Mouse (Mus musculus): ENCODE results near the gene Lix1.
A peak's percentile ranks its signal among the peaks of the same experiment; 100 is the strongest.

Gene Lix1

DNA sequence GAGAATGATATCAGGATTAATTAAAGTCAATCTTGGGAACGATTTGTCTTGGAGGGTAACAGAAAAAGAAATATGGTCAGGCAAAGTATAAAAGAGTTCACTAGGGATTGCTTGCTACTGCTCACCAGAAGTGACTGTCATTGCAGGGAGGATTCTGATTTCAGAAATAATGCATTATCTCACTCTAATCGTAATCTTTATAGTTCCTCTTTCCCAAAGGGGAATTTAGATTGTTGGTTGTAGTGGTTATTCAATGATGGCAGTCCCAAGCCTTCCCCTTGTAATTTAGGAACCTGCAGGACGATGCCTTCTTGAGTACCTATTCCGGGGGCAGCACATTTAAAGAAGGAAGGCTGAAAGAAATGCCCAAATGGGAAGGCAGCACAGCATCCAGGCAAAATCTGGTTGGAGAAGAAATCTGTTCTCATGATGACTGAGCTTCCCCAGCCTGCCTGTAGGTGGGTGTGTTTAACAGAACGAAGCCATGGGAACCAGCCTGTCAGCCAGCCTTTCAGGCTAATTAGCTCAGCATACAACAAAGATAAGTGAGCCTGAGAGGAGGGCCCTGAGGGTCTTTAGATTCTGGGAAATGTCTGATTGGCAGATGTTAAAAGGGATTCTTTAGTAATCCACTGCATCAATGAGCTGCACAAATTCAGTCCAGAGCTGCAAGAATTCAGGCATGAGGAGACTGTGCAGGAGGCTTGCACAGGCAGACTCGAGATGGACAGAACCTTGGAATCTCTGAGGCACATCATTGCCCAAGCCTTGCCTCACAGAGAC is at the start of gene Lix1:
Gene Lix1, plus strand, starts transcription at position 451 of the 783 bp plus-strand sequence.
- peak; percentile 44 for DNase-seq

DNA sequence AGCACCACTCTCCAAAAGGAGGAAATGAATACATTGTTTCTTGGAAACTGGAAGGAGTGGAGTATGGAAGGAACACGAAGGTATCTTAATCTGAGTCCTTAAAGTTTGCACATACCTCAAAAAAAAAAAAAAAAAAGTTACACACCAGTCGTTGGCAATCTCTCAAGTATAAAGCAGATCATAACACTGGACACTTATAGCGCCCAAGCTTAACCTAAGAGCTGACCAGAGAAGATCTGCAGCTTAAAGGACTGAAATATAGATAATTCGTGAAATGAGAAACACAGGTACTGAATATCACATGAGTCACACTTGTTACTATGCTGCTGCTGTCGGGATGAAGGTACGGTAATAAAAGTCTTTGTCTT is 28.9 kb upstream of the Lix1 start:
- DNase-seq: no peak

DNA sequence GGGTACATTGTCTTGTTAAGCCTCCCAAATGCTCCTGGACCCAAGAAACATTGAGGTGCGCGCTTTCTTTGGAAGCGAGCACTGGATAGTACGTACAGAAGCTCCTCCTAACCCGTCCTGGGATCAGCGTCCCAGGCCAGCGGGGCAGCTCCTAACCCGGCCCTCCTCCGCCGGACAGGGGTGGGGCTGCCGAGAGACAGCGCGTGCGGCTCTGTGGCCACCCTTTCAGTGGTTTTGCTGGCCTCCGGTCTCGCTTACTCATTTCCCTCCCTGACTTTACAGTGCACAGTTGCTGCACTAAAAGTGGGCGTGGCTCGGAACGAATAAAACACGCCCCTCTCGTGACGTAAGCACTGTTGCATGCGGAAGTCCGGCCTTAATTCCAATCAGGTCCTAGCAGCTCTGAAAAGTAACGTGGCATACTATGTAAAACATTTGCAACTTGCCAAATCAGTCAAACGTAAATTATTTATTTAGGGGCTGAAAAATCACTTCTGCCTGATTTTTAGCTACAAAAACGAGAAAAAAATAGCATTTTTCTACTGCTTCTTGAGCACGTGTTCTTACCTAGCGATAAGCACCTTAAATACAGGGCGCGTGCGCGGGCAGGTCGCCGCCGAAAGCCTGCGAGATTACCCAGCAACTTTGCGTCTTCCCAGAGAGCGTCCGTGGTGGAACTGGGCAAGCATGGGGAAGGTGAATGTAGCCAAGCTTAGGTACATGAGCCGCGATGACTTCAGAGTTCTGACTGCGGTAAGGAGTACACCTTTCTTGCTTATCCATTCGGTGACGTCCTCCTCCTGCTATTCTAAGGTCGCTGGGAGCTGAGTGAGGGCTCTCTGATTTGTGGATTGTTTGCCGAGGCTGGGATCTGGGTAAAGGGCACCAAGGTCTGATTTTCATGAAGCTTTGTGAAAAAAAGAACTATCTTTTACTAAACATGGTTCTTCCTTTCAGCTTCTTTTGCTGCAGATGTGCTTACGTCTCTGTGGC is 28.3 kb upstream of the Lix1 start, which contains the start of gene Riok2:
Gene Riok2, plus strand, starts transcription at position 392 of the 993 bp plus-strand sequence.
- DNase-seq: peak; percentile 100

DNA sequence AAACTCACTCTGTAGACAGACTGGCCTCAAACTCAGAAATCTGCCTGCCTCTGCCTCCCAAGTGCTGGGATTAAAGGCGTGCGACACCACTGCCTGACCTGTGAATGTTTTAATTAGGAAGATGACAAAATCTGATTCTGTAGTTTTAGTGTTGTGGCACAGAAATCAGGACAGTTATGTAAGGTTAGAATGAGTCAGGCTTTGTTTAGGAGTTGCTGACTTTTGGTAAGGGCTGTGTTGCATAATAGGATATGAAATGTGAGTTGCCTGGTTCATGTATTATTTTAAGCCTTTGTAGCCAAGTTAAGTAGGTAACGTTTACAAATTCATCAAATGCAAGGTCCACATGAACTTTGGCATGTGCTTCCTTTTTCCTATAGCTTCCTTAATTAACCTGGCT is 26.9 kb upstream of the Lix1 start:
- DNase-seq: no peak

DNA sequence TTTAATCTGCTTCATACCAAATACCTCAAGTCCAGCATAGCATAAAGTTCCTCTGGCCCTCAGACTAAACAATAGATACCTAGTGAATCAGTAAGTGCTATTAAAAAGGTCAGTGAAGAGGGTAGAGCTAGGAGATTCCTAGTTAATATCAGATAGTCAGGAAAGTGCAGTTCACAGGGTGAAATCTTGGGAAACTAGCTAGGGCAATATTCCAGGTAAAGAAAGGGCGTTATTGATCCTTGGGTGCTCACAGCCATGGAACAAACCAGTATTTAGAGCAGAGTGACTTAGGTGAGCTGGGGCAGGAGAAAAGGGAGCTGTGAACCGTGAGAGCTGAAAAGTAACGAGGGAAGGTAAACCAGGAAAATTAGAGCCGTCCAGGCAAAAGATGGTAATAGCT is 18.8 kb upstream of the Lix1 start:
- DNase-seq: no peak

DNA sequence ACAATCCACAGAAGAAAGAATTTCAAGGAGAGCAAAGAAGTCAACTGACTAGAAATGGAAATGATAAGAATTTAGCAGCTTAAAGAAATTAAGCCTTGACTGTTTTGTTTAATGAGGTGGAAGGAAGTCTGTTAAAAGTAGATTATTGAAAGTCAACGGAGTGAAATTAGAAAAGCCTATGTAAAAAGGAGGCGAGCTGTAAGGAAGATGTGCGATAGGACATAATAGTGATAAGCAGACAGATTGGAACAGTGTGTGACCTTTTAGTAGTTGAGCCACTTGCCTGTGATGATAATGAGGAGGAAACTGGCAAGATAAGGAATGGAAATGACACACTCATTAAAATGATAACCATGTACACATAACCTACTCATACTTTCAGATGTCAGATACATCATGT is 18.0 kb upstream of the Lix1 start:
- DNase-seq: no peak

DNA sequence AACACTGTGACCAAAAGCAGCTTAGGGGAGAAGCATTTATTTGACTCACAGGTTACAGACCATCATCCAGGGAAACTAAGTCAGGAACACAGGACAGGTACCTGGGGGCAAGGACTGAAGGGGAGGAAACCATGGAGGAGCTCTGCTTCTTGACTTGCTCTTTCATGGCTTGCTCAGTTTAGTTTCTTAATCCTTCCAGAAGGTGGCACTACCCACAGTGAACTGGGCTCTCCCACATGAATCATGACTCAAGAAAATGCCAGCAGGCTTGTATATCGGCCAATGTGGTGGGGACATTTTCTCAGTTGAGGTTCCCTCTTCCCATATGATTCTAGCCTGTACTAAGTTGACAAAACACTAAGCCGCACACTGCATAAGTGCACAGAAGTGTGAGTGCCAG is 16.4 kb upstream of the Lix1 start:
- no peak for DNase-seq

DNA sequence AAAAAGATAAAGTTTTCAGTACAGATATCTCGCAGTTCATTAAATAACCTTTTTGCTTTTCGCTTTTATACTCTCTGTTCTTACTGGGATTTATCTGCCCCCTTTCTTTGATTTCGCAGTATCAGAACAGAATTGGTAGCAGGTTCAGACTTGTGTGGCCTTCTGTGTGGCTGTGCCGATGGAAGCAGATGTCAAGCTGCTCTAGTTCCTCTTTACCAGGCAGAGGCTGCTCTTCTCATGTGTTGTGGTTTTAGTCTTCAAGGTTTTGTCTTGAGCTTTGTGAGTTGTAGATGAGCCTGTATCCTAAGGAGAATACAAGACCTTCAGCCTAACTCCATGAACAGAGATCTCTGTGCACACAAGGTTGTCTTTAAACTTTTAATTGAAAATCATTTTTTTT is 10.6 kb upstream of the Lix1 start:
- DNase-seq: no peak

DNA sequence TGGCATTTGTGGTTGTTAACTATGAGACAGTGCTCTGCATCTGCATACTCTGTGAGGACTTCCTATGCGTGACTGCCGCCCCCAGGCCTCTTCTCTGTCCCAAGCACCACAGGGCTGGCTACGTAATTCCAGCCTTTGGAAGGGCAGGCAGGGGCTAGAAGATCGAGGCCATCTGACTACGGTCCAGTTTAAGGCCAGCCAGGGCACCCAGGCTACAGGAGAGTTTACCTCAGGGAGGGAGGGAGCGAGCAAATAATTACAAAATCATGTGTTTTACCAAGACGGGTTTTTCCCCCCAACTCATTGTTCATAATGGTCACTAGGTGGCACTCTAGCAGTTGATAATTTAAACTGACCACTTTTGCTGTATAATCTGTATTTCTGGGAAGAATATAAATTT is 9.6 kb upstream of the Lix1 start:
- DNase-seq: peak; percentile 21

DNA sequence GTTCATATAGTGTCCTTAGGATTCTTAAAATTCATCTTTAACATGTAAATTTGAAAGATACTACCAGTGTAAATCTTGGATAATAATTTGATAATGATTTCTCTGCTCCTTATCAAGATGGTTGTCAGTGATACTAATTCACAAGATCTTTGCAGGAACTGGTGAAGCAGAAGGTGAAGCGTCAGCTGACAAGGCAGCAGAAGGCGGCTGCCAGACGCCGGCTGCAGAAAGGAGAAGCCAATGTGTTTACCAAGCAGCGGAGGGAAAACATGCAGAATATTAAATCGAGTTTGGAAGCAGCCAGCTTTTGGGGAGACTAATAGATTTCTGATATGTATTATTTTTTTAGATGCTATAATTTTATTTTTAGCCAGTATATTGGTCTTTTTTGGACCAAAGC is 9.2 kb upstream of the Lix1 start:
- no peak for DNase-seq

DNA sequence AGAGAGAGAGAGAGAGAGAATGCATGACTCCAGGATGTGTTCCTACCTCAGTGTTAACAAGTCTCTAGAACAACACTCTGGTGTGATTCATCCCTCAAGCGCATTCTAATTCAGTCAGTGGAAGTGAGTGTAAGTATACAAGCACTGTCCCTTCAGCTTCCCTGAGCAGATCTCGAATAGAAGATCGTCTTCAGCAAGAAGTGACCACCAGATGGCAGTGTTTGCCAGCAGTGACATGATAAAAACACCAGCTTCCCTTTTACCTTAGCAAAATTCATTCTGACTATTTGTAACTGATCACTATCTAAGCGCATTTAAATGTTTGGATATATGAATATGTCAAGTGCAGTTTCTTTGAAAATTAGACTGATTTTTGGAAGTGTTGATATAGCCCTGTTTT is 8.1 kb upstream of the Lix1 start:
- peak; percentile 89 for DNase-seq

DNA sequence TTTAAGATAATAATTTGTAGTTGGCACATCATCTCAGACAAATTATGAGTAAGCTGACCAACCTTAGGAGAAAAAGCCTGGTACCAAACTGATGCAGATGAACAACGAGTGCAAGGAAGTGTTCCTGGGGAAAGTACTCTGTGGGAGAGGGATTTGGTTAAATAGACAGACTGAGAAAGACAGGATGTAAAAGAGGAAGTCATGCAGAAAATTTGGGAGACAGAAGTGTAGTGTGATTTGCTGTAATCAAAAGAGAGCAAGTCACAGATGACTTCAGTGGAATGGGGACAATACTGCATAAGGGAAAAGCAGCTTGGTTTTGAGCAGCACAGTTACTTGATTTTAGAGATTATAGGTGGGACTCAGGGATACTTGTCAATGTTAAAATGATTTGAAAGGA is 5.6 kb upstream of the Lix1 start:
- no peak for DNase-seq

DNA sequence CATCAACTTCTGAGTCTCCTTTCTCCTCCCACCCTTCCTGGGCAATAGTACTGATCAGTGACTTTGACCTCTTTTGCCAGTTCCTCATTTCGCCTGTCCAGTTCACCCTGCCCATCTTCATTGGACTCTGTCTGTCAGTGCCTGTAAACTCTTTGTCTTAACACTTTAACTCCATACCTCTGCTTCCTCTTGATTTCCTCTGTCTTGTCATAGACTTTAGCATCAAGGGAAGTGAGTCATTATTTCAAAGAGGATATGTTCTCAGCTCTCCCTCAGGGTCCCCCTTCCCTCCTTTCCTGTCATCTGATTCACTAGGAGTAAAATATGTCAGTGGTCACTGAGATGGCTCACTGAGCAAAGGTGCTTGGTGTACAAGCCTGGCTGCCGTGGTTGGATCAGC is 3.8 kb upstream of the Lix1 start:
- no peak for DNase-seq

DNA sequence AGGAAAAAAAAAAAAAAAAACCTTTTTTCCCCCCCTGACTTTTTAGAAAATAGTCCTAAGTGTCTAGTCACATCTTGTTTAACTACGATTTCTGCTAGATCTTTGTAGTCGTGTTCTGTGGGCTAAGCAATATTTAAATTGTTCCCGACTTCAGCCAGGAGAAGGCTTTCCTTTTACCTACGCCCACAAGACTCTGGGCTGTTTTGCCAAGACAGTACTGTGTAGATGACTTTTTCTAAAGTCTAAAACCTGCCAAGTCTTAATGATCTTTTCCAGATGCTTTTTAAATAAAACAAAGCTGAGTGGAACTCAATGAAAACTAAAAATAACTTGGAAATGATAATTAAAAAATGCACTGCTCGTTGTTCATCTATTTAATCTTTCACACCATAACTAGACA is 566 bp downstream of the Lix1 start:
- DNase-seq: no peak

DNA sequence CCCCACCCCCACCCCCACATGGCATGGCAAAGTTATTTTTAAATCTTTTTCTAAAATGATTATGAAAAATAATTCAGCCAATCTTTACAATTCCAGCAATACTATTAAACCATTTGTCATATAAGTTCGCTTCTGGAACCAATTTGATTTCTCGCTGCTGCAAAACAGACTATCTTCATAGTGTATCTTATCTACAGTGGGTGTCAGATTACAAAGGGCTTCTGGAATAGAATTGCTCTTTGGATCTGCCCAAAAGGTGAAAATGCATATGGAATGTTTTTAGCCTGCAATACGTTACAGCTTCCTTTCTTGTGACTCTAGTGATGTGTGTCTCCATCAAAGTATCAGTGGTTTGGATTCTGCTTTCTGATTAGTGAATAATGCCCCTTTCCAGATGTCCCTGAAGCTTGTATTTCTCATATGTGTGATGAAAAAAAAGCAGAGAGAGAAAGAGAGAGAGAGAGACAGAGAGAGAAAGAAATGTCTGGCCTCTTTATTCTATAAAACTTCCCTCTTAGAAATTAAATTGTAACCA is 1.2 kb downstream of the Lix1 start:
- DNase-seq: no peak

DNA sequence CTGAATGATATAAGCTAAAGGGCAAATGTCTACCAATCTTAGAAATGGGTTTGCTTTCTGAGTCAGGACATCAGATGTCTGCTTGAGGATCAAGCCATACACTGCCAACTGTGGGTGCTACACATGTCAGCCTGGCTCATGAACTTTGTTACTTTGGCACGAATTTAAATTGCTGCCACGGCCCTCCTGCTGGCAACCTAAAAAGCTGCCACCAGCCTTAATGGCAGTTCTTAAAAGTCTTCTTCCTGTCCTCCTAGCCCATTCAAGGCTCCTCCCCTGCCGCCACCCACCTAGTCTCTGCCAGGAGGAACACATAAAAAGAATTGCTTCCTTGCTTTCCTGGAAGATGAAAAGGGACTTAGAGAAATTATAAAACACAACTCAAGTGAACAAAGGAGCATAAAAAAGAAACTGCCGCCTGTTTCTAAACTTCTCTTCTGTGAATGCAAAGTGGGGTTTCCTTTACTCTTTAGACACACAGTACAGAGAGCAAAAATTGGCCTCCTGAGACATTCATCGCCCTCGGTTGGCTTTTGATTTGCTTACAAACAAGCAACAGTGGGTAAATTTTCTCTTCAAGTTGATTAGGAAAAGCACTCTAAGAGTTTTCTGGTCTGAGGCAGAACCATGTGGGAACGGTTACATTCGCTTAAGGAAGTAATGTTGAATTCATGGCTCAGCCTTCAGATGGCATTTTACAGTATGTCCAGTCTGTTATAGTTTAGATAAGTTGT is 2.5 kb downstream of the Lix1 start:
- DNase-seq: peak; percentile 33

DNA sequence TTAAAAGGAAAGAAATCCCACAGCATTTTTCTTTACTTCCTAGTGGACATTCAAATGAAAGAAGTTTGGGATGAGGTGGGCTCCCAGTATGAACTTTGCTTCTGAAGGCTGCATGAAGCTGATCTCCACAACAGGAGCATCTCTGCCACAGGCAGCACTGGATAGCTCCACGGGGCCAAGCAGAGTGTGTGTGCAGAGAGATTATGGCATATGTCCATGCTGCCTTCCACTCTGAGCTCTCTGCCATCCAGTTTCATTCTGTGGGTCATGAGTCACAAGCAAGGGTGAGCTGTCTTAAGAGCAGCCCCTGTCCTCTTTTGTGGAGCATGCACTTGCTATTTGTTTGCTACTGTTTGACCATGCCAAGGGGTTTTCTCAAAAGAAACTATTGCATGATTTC is 3.1 kb downstream of the Lix1 start:
- DNase-seq: no peak

DNA sequence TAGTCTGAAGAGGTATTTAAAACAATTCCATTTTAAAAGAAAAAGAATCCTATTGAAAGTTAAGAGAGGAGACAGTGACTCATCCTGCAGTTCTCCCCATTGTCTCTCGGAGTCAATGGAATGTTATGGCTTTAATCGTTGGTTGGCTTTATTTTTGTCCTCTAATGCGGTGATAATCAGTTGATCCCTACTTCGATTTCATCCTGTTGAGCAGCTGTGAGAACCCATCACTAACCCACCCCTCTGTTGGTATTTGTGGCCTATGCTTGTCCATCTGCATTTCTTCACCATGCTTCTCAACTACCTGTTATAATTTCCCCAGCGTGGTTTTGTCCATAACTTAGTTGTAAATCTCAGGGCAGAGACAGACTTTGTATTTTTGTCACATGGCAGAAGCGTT is 5.7 kb downstream of the Lix1 start:
- DNase-seq: no peak

DNA sequence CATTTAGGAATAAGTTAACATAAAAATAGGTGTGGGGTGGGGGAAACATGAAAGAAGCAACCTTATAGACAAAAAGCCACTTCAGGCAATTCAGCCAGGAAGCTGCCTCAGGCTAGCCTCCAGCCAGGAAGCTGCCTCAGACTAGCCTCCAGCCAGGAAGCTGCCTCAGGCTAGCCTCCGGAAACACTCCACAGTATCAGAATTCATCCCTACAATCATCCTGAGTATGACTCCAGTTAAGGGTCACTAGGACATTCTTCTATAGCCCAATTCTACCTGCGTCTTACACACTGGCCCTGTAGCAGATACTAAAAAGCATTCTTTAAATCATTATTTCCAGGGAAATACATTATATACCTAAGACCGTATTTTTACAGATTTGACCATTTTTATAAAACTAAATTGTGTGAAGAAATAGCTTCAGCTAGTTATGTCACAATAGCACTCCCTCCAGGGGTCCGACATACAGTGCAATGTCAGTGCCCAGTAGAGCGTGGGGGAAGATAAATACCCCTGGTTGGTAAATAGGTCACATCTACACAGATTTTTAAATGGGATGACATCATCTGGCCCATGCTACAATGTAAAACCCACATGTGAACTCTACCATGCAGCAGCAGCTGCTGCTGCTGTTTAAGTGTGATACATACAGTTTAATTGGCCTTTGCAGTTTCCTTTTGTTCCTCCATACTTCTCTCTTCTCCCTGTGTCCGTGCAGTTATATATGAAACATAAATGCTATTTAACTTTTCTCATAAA is 6.4 kb downstream of the Lix1 start:
- DNase-seq: no peak

DNA sequence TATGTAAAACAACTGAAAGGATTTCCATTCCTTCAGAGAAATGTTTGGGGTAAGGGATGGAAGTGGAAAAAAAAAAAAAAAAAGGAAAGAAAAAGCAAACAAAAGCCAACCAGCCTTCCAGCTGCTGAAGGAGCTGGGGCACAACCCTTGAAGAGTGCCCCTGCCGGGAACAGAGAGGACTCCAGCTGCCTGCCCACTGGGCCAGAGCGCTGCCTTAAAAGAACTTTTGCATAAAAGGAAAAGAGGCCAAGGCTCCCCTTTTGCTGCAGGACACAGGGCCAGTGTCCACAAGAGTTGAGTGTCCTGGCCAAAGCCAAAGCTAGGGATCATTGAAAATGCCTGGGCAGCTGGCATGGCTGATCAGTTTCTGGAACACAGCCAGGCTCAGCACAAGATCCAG is 7.1 kb downstream of the Lix1 start:
- no peak for DNase-seq

DNA sequence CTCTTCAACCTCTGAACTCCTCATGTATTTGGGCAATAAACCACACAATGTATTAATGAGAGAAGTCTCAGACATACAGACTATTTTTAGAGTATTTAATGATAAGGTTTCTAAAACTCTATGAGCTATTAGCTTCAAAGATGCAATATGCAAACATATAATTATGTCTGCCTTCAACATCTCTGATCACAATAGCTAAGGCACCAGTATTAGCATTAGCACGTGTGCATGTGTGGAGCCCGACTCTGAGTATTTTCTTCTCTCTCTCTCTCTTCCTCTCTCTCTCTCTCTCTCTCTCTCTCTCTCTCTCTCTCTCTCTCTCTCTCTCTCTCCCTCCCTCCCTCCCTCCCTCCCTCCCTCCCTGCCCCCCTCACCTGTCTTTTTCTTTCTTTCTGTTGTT is 9.0 kb downstream of the Lix1 start:
- no peak for DNase-seq

DNA sequence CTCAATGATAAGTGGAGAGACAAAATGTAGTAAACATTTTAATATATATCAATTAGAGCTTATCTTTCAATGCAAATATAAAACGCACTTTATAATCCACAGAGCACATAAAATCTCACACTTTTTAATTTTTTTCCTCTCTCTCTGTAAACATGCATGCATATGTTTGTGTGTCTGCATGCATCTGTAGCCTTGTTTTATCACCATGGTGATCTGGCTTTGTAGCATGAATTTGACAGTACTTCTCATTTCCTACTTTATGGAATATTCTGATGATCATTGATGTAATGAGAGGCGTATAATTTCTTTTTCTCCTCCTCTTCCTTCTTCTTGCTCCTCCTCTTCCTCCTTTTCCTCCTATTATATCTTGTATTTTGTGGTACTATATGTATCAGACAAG is 9.7 kb downstream of the Lix1 start:
- DNase-seq: no peak

All from lung, postnatal 36 days (tissue).